Mouse (Mus musculus) forebrain, postnatal 0 days (tissue): Measurements from ENCODE around the gene Dlgap3. TPM values are rescaled to one million over a fixed set of nuclear protein-coding genes. Genes with fewer than 3 reads are reported as not detected.

ENCODE experiments used
- ATAC-seq: fragments of 200-750 bp; cut with Nextera tagmentation; 2 replicates; pipeline ENCODE4 v1.8.0; 2017; ENCODE audit warnings: mild to moderate bottlenecking, moderate library complexity
- DNase-seq: peaks from one replicate; pipeline ENCODE4 v3.0.0-alpha.2; 2015
- H3K27ac ChIP-seq: fragments of 300-500 bp; sonication (generic); 2 replicates; pipeline ENCODE4 v1.5.1; 2014; ENCODE audit warnings: low read depth, mild to moderate bottlenecking, antibody characterized with exemption, low read length, moderate library complexity, mixed read lengths
- H3K27me3 ChIP-seq: fragments of 300-500 bp; sonication (generic); 2 replicates; pipeline ENCODE4 v1.6.1; 2014; ENCODE audit warnings: mild to moderate bottlenecking, low read length, mixed read lengths; ENCODE audit not compliant: insufficient read depth
- H3K36me3 ChIP-seq: fragments of 300-500 bp; sonication (generic); 2 replicates; pipeline ENCODE4 v1.6.1; 2014; ENCODE audit warnings: mild to moderate bottlenecking, moderate library complexity; ENCODE audit not compliant: insufficient read depth
- H3K4me1 ChIP-seq: fragments of 300-500 bp; sonication (generic); 2 replicates; pipeline ENCODE4 v1.6.1; 2014; ENCODE audit warnings: antibody characterized with exemption; ENCODE audit not compliant: insufficient read depth
- H3K4me2 ChIP-seq: fragments of 300-500 bp; sonication (generic); 2 replicates; pipeline ENCODE4 v1.6.1; 2014; ENCODE audit warnings: low read depth, mild to moderate bottlenecking, moderate library complexity
- H3K4me3 ChIP-seq: fragments of 300-500 bp; sonication (generic); 2 replicates; pipeline ENCODE4 v1.5.1; 2014; ENCODE audit warnings: low read depth, low read length, mixed read lengths
- H3K9ac ChIP-seq: fragments of 300-500 bp; sonication (generic); 2 replicates; pipeline ENCODE4 v1.6.1; 2014; ENCODE audit warnings: mild to moderate bottlenecking
- H3K9me3 ChIP-seq: fragments of 300-500 bp; sonication (generic); 2 replicates; pipeline ENCODE4 v1.6.1; 2016; ENCODE audit warnings: low read length
- CTCF ChIP-seq: sonication (generic); IDR thresholded peaks from 2 replicates; pipeline ENCODE4 v1.5.1; 2016; ENCODE audit warnings: antibody characterized with exemption, control low read depth, low read depth
- WGBS: fragments of 180-500 bp; shearing (Covaris S2); extraction: QIAGEN DNeasy Blood & Tissue Kit; methylation state at CpG from one replicate; pipeline ENCODE4 v1.1.7; 2014; 5-methylcytosine and 5-hydroxymethylcytosine counted together
- polyA plus RNA-seq: library from polyadenylated mRNA; unstranded; fragments of >200 nt; fragmentation: Nextera tagmentation; extraction: Ambion mirVana; gene quantifications from 2 replicates; pipeline ENCODE4 v1.2.1, GENCODE M21; 2015
- total RNA-seq: library from RNA; depleted of rRNA; stranded (reverse); fragments of >200 nt; gene quantifications from 2 replicates; pipeline ENCODE4 v1.2.3, GENCODE M21; 2014; rRNA removed

Gene Dlgap3
- total RNA-seq, result 66.9 and 85.5 TPM in 2 replicates
- 23.1 and 28.0 TPM in 2 replicates for polyA plus RNA-seq

DNA sequence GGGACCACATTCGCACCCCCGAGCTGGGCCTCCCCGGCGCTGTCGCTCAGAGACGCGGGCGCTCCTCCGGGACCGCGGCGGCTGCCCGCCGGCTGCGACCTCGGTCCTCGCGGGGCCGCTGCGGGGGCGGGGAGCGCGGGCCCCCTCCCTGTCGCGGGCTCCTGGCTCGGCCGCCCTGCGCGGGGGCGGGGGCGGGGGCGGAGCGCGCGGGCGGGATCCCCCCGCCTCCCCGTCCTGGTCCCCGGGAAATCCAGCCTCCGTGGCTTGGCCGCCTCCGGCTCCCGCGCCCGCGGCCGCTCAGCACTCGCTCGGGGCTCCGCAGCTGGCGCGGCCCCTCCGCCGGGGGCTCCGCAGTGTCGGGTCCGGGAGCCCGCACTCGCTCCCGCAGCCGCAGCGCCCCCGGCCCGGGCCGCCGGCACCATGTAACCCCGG, at the start of gene Dlgap3:
Dlgap3 (plus strand) TSS at position 291 of the 432 bp plus-strand sequence.
- peak within 1 kb of the TSS; percentile 92 for H3K4me3 ChIP-seq
- peaks cover 14% of the 10 kb centered on the region; the same call in 1 of the 2 replicates for H3K4me1 ChIP-seq
- WGBS, result under 1% methylated on average over 53 of the region's 67 CpGs
- no peaks in the 10 kb centered on the region for H3K36me3 ChIP-seq
- ATAC-seq (peak; percentile 79), DNase-seq (peak; percentile 78)
- H3K27ac ChIP-seq, result peak within 1 kb of the TSS; percentile 73
- peak within 1 kb of the TSS; percentile 97 for H3K4me2 ChIP-seq
- peak within 1 kb of the TSS; percentile 87 for H3K9ac ChIP-seq
- H3K27me3 ChIP-seq, result no peaks in the 10 kb centered on the region
- no peak for TF ChIP-seq CTCF
- H3K9me3 ChIP-seq, result no peaks in the 10 kb centered on the region

DNA sequence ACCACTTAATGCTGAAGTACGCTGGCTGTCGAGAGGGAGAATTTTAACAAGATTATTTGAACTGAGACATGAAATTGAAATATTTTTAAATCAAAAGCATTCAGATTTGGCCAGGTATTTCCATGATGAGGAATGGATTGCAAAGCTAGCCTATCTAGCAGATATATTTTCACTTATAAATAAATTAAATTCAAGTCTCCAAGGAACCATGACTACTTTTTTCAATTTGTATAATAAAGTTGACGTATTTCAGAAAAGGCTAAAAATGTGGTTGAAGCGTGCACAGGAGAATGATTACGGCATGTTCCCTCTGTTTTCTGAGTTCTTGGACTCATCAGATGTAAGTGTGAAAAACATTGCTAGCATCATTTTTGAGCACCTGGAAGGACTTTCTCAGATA, 45.6 kb upstream of the Dlgap3 start, which contains the start of gene Tmem35b:
Tmem35b (plus strand) TSS at position 301 of the 400 bp plus-strand sequence.
- no peaks in the 10 kb centered on the region for H3K9me3 ChIP-seq
- H3K36me3 ChIP-seq, result peaks cover 10% of the 10 kb centered on the region
- DNase-seq (no peak), ATAC-seq (no peak)
- no peak for TF ChIP-seq CTCF
- H3K9ac ChIP-seq, result no peak within 1 kb of the TSS
- H3K4me3 ChIP-seq, result no peak within 1 kb of the TSS
- no peak within 1 kb of the TSS for H3K4me2 ChIP-seq
- H3K4me1 ChIP-seq, result no peaks in the 10 kb centered on the region
- H3K27ac ChIP-seq, result no peak within 1 kb of the TSS
- H3K27me3 ChIP-seq, result no peaks in the 10 kb centered on the region
- WGBS, result 95% methylated on average over 5 of the region's 5 CpGs

DNA sequence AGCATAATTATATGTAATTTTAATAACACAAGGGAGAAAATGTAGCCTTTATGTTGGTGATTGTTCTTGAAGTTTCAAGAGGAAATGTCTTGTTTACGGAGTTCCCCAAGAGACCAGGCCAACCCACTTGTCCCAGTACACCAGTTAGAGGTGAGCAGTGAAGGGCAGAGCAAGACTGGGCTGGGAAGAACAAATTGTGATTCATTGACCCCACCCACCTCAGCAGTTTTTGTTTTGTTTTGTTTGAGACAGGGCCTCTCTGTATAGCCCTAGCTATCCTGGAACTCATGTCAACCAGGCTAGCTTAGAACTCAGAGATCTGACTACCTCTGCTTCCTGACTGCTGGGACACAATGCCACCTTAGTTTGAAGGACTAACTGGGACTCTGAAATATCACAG, 44.7 kb upstream of the Dlgap3 start:
- WGBS, result 88% methylated on average over 1 of the region's 1 CpGs

DNA sequence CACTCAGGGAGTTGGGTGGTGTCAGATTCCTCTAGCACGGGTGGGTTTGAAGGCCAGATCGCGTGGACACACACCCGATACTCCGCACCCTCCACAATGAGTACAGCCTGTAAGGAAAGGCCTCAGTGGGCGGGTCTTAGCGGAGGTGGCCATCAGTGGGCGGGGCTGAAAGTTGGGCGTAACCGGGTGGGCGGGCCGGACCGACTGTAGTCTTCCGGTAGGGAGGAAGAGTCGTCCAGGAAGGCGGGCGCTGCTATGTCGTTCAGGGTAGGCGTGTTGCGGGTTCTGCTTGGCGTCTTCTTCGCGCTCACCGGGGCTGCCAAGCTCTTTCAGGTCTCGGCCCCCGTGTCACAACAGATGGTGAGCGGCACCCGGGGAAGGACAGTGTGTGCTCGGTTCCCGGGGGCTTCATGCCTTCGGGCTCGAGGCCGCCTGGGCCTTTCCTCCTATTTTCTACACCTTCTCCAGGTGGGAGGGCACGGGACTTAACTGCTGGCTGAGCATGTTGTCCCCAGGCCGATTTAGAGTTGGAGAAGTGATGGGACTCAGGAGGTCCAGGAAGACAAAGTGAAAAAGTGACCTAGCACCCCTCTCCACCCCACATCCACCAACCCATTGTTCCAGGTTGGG, 43.1 kb upstream of the Dlgap3 start:
- H3K9me3 ChIP-seq, result no peaks in the 10 kb centered on the region
- H3K27ac ChIP-seq, result no peak overlapping the region
- no peaks in the 10 kb centered on the region for H3K27me3 ChIP-seq
- peak overlapping the region; percentile 67 for H3K4me2 ChIP-seq
- ATAC-seq (peak; percentile 86), DNase-seq (peak; percentile 78)
- TF ChIP-seq CTCF, result no peak
- 2% methylated on average over 35 of the region's 35 CpGs for WGBS
- H3K9ac ChIP-seq, result peak overlapping the region; percentile 55
- no peaks in the 10 kb centered on the region for H3K4me1 ChIP-seq
- peak overlapping the region; percentile 44 for H3K4me3 ChIP-seq
- peaks cover 9% of the 10 kb centered on the region for H3K36me3 ChIP-seq

More for the DNA sequence above, 44.7 kb upstream of the Dlgap3 start:
- ATAC-seq (no peak), DNase-seq (no peak)
- H3K4me1 ChIP-seq, result no peaks in the 10 kb centered on the region
- TF ChIP-seq CTCF, result no peak
- no peak overlapping the region for H3K9ac ChIP-seq
- no peak overlapping the region for H3K27ac ChIP-seq
- H3K4me2 ChIP-seq, result no peak overlapping the region
- H3K36me3 ChIP-seq, result peaks cover 10% of the 10 kb centered on the region
- no peaks in the 10 kb centered on the region for H3K9me3 ChIP-seq
- H3K4me3 ChIP-seq, result no peak overlapping the region
- no peaks in the 10 kb centered on the region for H3K27me3 ChIP-seq

DNA sequence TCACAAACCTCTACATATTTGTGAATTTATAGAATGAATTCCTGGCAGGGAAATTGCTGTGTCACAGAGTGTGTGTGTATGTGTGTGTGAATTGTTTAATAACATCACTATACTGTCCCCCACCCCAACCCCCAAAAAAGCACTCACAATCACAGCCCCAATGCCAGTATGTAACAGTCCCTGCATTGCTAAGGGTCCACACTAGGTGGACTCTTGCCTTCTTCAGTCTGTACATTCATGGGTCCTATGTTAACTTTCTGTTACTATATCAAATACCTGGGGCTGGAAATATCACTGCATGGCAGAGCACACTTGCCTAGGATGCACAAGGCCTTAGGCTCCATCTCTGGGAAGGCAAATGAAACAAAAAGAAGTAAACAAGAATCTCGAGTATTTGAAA, 34.3 kb upstream of the Dlgap3 start:
- no peak overlapping the region for H3K4me3 ChIP-seq
- no peaks in the 10 kb centered on the region for H3K4me1 ChIP-seq
- H3K4me2 ChIP-seq, result no peak overlapping the region
- no peak overlapping the region for H3K9ac ChIP-seq
- 57% methylated on average over 1 of the region's 1 CpGs for WGBS
- no peak for ATAC-seq
- H3K27ac ChIP-seq, result no peak overlapping the region
- no peaks in the 10 kb centered on the region for H3K27me3 ChIP-seq
- TF ChIP-seq CTCF, result peak; percentile 38
- DNase-seq, result no peak
- no peaks in the 10 kb centered on the region for H3K36me3 ChIP-seq
- H3K9me3 ChIP-seq, result no peaks in the 10 kb centered on the region

DNA sequence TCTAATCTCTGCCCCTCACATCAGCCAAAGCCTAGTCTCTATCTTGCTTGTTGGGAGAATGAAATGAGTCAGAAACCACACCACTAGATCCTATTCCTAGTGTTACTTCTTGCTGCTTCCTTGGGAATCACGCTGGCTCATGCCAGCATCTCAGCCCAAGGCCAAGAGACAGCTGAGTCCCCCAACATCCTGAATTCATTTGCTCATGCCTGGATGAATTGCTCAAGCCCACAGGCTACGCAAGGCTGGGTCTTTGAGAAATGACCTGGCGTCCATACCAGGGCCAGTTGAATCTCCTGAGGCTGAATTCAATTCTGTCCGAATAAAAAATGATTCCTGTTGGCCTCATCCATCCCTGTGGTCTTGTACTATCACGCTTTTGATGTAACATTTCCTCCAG, 31.4 kb upstream of the Dlgap3 start:
- H3K4me3 ChIP-seq, result no peak overlapping the region
- no peak for DNase-seq

DNA sequence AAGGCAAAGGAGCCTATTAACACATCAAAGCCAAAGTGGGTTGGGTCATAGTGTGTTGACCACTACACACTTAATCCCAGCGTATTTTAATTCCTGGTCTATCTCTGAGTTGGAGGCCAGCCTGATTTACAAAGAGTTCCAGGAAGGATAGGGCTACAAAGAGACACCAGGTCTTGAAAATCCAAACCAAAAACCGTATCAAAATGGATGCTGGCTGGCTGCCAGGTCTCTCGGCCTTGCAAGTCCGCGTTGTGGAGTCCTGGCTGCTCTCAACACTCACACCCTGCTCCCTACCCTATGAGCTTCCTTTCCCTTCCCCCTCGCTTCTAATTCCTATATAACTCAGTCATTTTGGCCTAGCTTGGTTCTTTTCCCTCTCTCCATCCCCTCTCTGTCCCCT, 30.5 kb upstream of the Dlgap3 start:
- Histone ChIP-seq H3K36me3 (no peaks in the 10 kb centered on the region), H3K4me1 (no peaks in the 10 kb centered on the region), H3K4me3 (no peak overlapping the region), H3K9ac (no peak overlapping the region), H3K27ac (no peak overlapping the region), H3K4me2 (no peak overlapping the region), H3K9me3 (no peaks in the 10 kb centered on the region), H3K27me3 (no peaks in the 10 kb centered on the region)
- no peak for TF ChIP-seq CTCF
- ATAC-seq, result no peak
- DNase-seq, result no peak
- WGBS, result 21% methylated on average over 6 of the region's 6 CpGs

More for the DNA sequence above, 31.4 kb upstream of the Dlgap3 start:
- H3K9ac ChIP-seq, result no peak overlapping the region
- no peak for ATAC-seq
- no peaks in the 10 kb centered on the region for H3K9me3 ChIP-seq
- H3K27ac ChIP-seq, result no peak overlapping the region
- no peak for TF ChIP-seq CTCF
- H3K27me3 ChIP-seq, result no peaks in the 10 kb centered on the region
- 83% methylated on average over 5 of the region's 5 CpGs for WGBS
- H3K36me3 ChIP-seq, result no peaks in the 10 kb centered on the region
- no peak overlapping the region for H3K4me2 ChIP-seq
- no peaks in the 10 kb centered on the region for H3K4me1 ChIP-seq
